Mouse (Mus musculus) activated CD4-positive, CD25-positive, alpha-beta regulatory T cell, adult 9 weeks (primary cell): Measurements from ENCODE around the gene Rps6ka2. TPM values are rescaled to one million over a fixed set of nuclear protein-coding genes. Genes with fewer than 3 reads are reported as not detected.

Experiments used
- polyA plus RNA-seq: library from polyadenylated mRNA; unstranded; fragments of 100-300 nt; shearing (Covaris generic); gene quantifications from one replicate; pipeline ENCODE4 v1.2.1, GENCODE M21; 2017

Rps6ka2 gene
- 0.29 TPM for polyA plus RNA-seq

DNA sequence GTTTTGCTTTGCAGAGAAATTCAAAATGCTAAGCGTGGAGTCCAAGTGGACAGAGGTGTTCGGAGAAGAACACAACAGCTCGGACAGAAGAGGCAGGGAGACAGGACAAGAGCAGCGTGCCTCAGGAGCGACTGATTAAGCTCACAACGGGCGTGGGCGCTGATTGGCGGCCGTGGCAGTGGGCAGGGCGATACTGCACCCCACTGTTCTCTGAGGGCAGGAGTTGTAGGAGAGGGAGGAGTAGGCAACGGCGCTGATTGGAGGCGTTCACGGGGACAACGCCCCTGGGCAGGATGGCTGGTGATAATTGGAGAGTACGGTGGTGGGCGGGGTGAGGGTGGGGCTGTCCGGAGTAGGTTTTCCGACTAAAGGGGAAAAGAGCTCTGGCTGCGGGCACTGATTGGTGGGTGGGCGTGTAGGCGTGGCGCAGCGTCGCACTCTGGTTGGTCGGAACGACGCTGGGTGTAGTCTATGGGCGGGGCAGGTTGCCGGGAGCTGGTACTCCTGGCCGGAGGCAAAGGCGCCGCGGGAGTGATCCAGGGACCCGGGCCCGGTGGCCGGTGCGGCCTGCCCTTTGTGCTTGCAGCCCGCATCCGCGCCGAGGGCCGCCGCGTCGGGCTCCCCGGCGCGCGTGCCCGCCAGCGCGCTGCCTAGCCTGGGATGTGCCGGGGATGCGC is at the start of gene Rps6ka2:
Gene Rps6ka2, plus strand, starts transcription at position 489 of the 677 bp plus-strand sequence.

DNA sequence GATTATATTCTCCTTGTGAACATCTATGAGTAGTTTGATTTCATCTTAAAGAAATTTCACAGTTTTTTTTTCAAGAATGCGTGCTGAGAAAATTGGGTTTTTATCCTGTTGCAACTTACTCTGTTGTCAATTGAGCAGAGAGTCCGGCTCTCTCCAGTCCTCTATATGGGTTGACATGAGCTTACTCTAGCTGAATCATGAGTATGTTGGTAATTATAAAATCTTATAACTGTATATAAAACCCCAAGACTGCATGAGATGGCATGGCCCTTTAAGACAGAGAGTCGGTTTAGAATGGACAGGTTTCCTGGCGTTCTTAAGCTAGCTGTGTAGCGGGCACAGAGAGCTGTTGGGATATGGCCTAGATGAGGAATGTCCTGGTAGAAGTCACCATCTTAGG is 154.4 kb downstream of the Rps6ka2 start, which contains the start of gene Tcp10a:
Gene Tcp10a, plus strand, starts transcription at position 301 of the 400 bp plus-strand sequence.

DNA sequence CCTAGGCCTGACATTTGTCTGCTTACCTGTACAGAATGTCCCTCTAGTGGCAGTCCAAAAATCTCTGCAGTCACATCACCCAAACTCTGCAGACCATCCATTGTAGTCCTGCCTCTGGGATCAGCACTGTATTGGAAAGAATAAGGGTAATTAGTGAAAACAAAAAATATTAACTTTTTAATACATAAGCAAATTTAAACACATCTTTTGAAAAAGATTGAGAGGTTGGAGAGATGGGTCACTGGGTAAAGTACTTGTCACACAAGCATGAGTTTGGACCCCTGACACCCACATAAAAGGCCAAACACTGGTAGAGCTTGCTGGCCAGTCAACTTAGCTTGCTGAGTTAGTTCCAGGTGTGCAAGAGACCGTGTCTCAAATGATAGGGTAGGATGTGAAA is 182.7 kb downstream of the Rps6ka2 start, which contains the start of gene Ttll2:
Gene Ttll2, minus strand, starts transcription at position 101 of the 400 bp plus-strand sequence.

Other genes with a start within 250 kb of the Rps6ka2 start
- 31.1 TPM for gene Rsph3b, start 221.4 kb upstream of the Rps6ka2 start, polyA plus RNA-seq
- gene Tagap1, start 209.0 kb upstream of the Rps6ka2 start, polyA plus RNA-seq = 10.1 TPM
- 566 TPM for gene Rnaset2b, start 199.5 kb upstream of the Rps6ka2 start, polyA plus RNA-seq
- gene Gm49721, start 191.2 kb upstream of the Rps6ka2 start, polyA plus RNA-seq = 0.44 TPM
- not detected for gene Gm1604a, start 144.5 kb upstream of the Rps6ka2 start, polyA plus RNA-seq
- gene Tcp10a, start 154.5 kb downstream of the Rps6ka2 start, polyA plus RNA-seq = not detected
- not detected for gene Ttll2, start 182.6 kb downstream of the Rps6ka2 start, polyA plus RNA-seq
- not detected for gene Gm49630, start 201.9 kb downstream of the Rps6ka2 start, polyA plus RNA-seq
- not detected for gene Unc93a2, start 215.3 kb downstream of the Rps6ka2 start, polyA plus RNA-seq